Mouse (Mus musculus) mammary gland, adult 2 months (tissue): ENCODE results near the gene Zfp966. TPM values are rescaled to one million over a fixed set of nuclear protein-coding genes. Genes with fewer than 3 reads are reported as not detected.

Experiments
- polyA plus RNA-seq: library from polyadenylated mRNA; depleted of rRNA; stranded (reverse); fragments of >200 nt; gene quantifications from 2 replicates; pipeline ENCODE4 v1.2.3, GENCODE M21; 2012; ENCODE audit warnings: low replicate concordance; rRNA removed

The Zfp966 gene
- 0.18 and 0.49 TPM in 2 replicates for polyA plus RNA-seq

GRCm38 (mm10) chr2:175931000-175931399, at the start of gene Zfp966:
Gene Zfp966, minus strand, starts transcription at chr2:175931100.

GRCm38 (mm10) chr2:175965031-175965430, 34.1 kb upstream of the Zfp966 start, which contains the start of gene Gm2026:
Gene Gm2026, plus strand, starts transcription at chr2:175965331.

DNA sequence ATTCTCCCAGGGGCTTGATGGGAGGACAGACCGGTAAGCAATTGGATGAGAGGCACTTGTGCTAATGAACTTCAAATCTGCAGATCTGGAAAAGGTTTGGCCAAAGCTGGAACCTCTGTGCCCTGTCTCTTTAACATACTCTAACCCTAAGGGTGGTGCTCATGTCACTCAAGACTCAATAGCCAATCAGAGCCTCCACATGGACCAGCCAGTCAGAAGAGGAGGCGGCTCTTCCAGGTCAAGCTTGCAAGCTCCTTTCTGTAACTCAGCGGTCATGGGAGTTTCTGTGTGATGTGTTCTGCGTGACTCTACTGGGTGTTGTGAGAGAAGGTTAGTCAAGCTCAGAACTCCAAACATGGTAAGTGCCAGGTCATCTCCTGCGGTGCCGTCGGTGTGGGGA, 61.9 kb downstream of the Zfp966 start, which contains the start of gene Gm6710:
Gm6710 (plus strand) TSS at position 196 of the 400 bp plus-strand sequence.

Other genes starting within 250 kb of the Zfp966 start
- gene Zfp969, start 227.5 kb downstream of the Zfp966 start, polyA plus RNA-seq: not detected in 2 replicates
- not detected in 2 replicates for gene Gm2007, start 189.6 kb downstream of the Zfp966 start, polyA plus RNA-seq
- 0.36 and 1.3 TPM in 2 replicates for gene Gm14288, start 130.0 kb downstream of the Zfp966 start, polyA plus RNA-seq
- gene Gm6710, start 61.9 kb downstream of the Zfp966 start, polyA plus RNA-seq: 1.1 and 5.9 TPM in 2 replicates
- 0.26 TPM in 1 of 2 replicates, not detected in the other for gene Gm2026, start 34.2 kb upstream of the Zfp966 start, polyA plus RNA-seq
- 0.16 TPM in 1 of 2 replicates, not detected in the other for gene Gm2004, start 218.7 kb upstream of the Zfp966 start, polyA plus RNA-seq